Mouse (Mus musculus): Measurements from ENCODE around the gene Gse1.
A peak's percentile ranks its signal among the peaks of the same experiment; 100 is the strongest.

The Gse1 gene

GRCm38 (mm10) chr8:120620441-120620840, 392.2 kb downstream of the Gse1 start:
- Histone ChIP-seq H3K27me3 (ENCODE audit: insufficient read depth, low read length) (no peaks in the 10 kb centered on the region), H3K36me3 (ENCODE audit: insufficient read depth, low read length) (peaks cover 22% of the 10 kb centered on the region), H3K4me1 (replicated peaks; ENCODE audit: low read depth, low read length) (peaks cover 88% of the 10 kb centered on the region), H3K9me3 (ENCODE audit: low read length) (no peaks in the 10 kb centered on the region), H3K4me3 (replicated peaks; ENCODE audit: low read length) (peak overlapping the region; percentile 8; the same call in 1 of the 2 replicates)
- no peak for TF ChIP-seq POU5F1 (IDR thresholded peaks at IDR 0.05; ENCODE audit: borderline replicate concordance, low read length)

DNA sequence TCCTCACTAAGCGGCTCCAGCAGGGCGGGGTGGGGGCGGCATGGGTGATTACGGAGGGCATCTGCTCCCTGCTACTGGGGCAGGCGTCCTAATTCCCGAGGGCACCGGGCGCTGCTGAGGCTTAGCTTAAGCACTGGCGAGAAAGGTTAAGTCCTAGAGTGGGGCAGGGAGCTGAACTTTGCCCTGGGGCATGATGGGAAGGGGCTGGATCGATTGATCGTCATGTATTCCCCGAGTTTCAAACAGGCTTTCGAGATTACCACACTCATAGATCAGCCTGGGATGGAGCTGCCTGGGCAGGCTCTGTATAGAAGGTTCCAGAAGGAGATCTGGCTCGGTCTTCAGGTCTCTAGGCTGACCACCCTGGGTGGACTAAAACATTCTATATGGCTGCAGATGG, 393.9 kb downstream of the Gse1 start:
- Histone ChIP-seq H3K4me1 (replicated peaks; ENCODE audit: low read depth, low read length) (peaks cover 85% of the 10 kb centered on the region), H3K9me3 (ENCODE audit: low read length) (no peaks in the 10 kb centered on the region), H3K4me3 (replicated peaks; ENCODE audit: low read length) (peak overlapping the region; percentile 56), H3K36me3 (ENCODE audit: insufficient read depth, low read length) (peaks cover 13% of the 10 kb centered on the region; the same call in 1 of the 2 replicates), H3K27me3 (ENCODE audit: insufficient read depth, low read length) (no peaks in the 10 kb centered on the region)
- no peak for TF ChIP-seq CTCF (conservative IDR thresholded peaks at IDR 0.05; ENCODE audit: low read length)
- no peak for TF ChIP-seq NANOG (IDR thresholded peaks at IDR 0.05; ENCODE audit: borderline replicate concordance, low read length)

- Histone ChIP-seq H3K36me3 (ENCODE audit: insufficient read depth, low read length) (peaks cover 13% of the 10 kb centered on the region; the same call in 1 of the 2 replicates), H3K27me3 (ENCODE audit: insufficient read depth, low read length) (no peaks in the 10 kb centered on the region), H3K4me1 (replicated peaks; ENCODE audit: low read depth, low read length) (peaks cover 82% of the 10 kb centered on the region), H3K9me3 (ENCODE audit: low read length) (no peaks in the 10 kb centered on the region), H3K4me3 (replicated peaks; ENCODE audit: low read length) (no peak overlapping the region)
- TF ChIP-seq CTCF (conservative IDR thresholded peaks at IDR 0.05; ENCODE audit: low read length) (no peak), POU5F1 (IDR thresholded peaks at IDR 0.05; ENCODE audit: borderline replicate concordance, low read length) (no peak), NANOG (IDR thresholded peaks at IDR 0.05; ENCODE audit: borderline replicate concordance, low read length) (no peak)
Measured at GRCm38 (mm10) chr8:120623608-120624007, 395.4 kb downstream of the Gse1 start.

GRCm38 (mm10) chr8:120626461-120626860, 398.2 kb downstream of the Gse1 start:
- no peaks in the 10 kb centered on the region for H3K9me3 ChIP-seq (ENCODE audit: low read length)
- peaks cover 85% of the 10 kb centered on the region for H3K4me1 ChIP-seq (replicated peaks; ENCODE audit: low read depth, low read length)
- TF ChIP-seq POU5F1 (IDR thresholded peaks at IDR 0.05; ENCODE audit: borderline replicate concordance, low read length) (no peak), NANOG (IDR thresholded peaks at IDR 0.05; ENCODE audit: borderline replicate concordance, low read length) (no peak)
- H3K4me3 ChIP-seq (replicated peaks; ENCODE audit: low read length): peak overlapping the region; percentile 55
- H3K36me3 ChIP-seq (ENCODE audit: insufficient read depth, low read length): peaks cover 25% of the 10 kb centered on the region; the same call in 1 of the 2 replicates
- H3K27me3 ChIP-seq (ENCODE audit: insufficient read depth, low read length): no peaks in the 10 kb centered on the region

GRCm38 (mm10) chr8:120627298-120627697, 399.0 kb downstream of the Gse1 start:
- H3K9me3 ChIP-seq (ENCODE audit: low read length): no peaks in the 10 kb centered on the region
- H3K36me3 ChIP-seq (ENCODE audit: insufficient read depth, low read length): peaks cover 25% of the 10 kb centered on the region; the same call in 1 of the 2 replicates
- no peak overlapping the region; the same call in 1 of the 2 replicates for H3K4me3 ChIP-seq (replicated peaks; ENCODE audit: low read length)
- peaks cover 85% of the 10 kb centered on the region for H3K4me1 ChIP-seq (replicated peaks; ENCODE audit: low read depth, low read length)
- H3K27me3 ChIP-seq (ENCODE audit: insufficient read depth, low read length): no peaks in the 10 kb centered on the region
- TF ChIP-seq POU5F1 (IDR thresholded peaks at IDR 0.05; ENCODE audit: borderline replicate concordance, low read length) (no peak), NANOG (IDR thresholded peaks at IDR 0.05; ENCODE audit: borderline replicate concordance, low read length) (no peak), CTCF (conservative IDR thresholded peaks at IDR 0.05; ENCODE audit: low read length) (no peak)

DNA sequence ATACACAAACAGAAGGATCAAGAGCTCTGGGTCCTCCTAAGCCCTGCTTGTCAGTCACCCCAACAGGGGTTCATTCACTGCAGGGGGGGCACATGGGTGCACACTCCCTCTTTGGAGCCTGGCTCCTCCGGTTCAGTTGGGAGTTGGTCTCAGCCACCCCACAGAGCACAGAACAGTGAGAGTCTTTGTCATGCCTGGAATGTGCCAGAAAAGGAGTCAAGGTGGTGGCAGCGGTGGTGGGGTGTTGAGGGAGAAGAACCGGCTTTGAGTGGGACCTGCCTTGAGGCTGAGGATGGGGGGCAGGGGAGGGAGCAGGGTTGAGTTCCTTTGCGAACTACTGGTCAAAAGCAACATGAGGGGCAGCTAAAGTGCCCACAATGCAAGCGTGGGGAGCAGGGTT, 401.8 kb downstream of the Gse1 start:
- no peaks in the 10 kb centered on the region; the same call in 1 of the 2 replicates for H3K27me3 ChIP-seq (ENCODE audit: insufficient read depth, low read length)
- H3K9me3 ChIP-seq (ENCODE audit: low read length): no peaks in the 10 kb centered on the region
- TF ChIP-seq POU5F1 (IDR thresholded peaks at IDR 0.05; ENCODE audit: borderline replicate concordance, low read length): no peak
- TF ChIP-seq NANOG (IDR thresholded peaks at IDR 0.05; ENCODE audit: borderline replicate concordance, low read length): no peak
- no peak for TF ChIP-seq CTCF (conservative IDR thresholded peaks at IDR 0.05; ENCODE audit: low read length)
- H3K4me1 ChIP-seq (replicated peaks; ENCODE audit: low read depth, low read length): peaks cover 84% of the 10 kb centered on the region
- peaks cover 15% of the 10 kb centered on the region; the same call in 1 of the 2 replicates for H3K36me3 ChIP-seq (ENCODE audit: insufficient read depth, low read length)
- H3K4me3 ChIP-seq (replicated peaks; ENCODE audit: low read length): peak overlapping the region; percentile 41

GRCm38 (mm10) chr8:120630848-120631247, 402.6 kb downstream of the Gse1 start:
- peak overlapping the region; percentile 61 for H3K4me3 ChIP-seq (replicated peaks; ENCODE audit: low read length)
- no peaks in the 10 kb centered on the region for H3K9me3 ChIP-seq (ENCODE audit: low read length)
- TF ChIP-seq CTCF (conservative IDR thresholded peaks at IDR 0.05; ENCODE audit: low read length) (no peak), POU5F1 (IDR thresholded peaks at IDR 0.05; ENCODE audit: borderline replicate concordance, low read length) (no peak), NANOG (IDR thresholded peaks at IDR 0.05; ENCODE audit: borderline replicate concordance, low read length) (no peak)
- H3K36me3 ChIP-seq (ENCODE audit: insufficient read depth, low read length): peaks cover 15% of the 10 kb centered on the region; the same call in 1 of the 2 replicates
- peaks cover 86% of the 10 kb centered on the region for H3K4me1 ChIP-seq (replicated peaks; ENCODE audit: low read depth, low read length)
- peaks cover under 1% of the 10 kb centered on the region; the same call in 1 of the 2 replicates for H3K27me3 ChIP-seq (ENCODE audit: insufficient read depth, low read length)

Measured in E14TG2a.4 (cell line).